Mouse (Mus musculus): ENCODE measurements around the gene Taf1c. TPM values are rescaled to one million over a fixed set of nuclear protein-coding genes. Genes with fewer than 3 reads are reported as not detected.
A peak's percentile ranks its signal among the peaks of the same experiment; 100 is the strongest.

Gene Taf1c
- polyA plus RNA-seq, 1 experiment from 2014 or later = 7.9 TPM

- H3K4me2 ChIP-seq (ENCODE audit: low read depth, low read length) = no peak overlapping the region
- DNase-seq (ENCODE audit: low spot score) = no peak
- H3K27me3 ChIP-seq (replicated peaks; ENCODE audit: control insufficient read depth, insufficient read depth, low read length) = no peaks in the 10 kb centered on the region
- no peak overlapping the region for H3K4me3 ChIP-seq (ENCODE audit: low read depth, low read length)
- no peak for ATAC-seq (ENCODE audit: low read depth)
- no peaks in the 10 kb centered on the region for H3K4me1 ChIP-seq (ENCODE audit: control insufficient read depth, insufficient read depth, low read length)
- no peak overlapping the region for H3K27ac ChIP-seq (replicated peaks; ENCODE audit: low read depth, low read length)
- H3K9me3 ChIP-seq (ENCODE audit: control insufficient read depth, low read length) = no peaks in the 10 kb centered on the region
- H3K9ac ChIP-seq (ENCODE audit: low read depth, low read length) = no peak overlapping the region
- no peaks in the 10 kb centered on the region for H3K36me3 ChIP-seq (ENCODE audit: control insufficient read depth, insufficient read depth, low read length)
- WGBS = 62% methylated on average over 6 of the region's 6 CpGs
Observed at GRCm38 (mm10) chr8:119620116-119620840, 15.3 kb upstream of the Taf1c start.

GRCm38 (mm10) chr8:119618887-119619286 lies 13.9 kb upstream of the Taf1c start:
- 65% methylated on average over 5 of the region's 5 CpGs for WGBS
- Histone ChIP-seq H3K36me3 (ENCODE audit: control insufficient read depth, insufficient read depth, low read length) (no peaks in the 10 kb centered on the region), H3K4me1 (ENCODE audit: control insufficient read depth, insufficient read depth, low read length) (no peaks in the 10 kb centered on the region), H3K27ac (replicated peaks; ENCODE audit: low read depth, low read length) (no peak overlapping the region), H3K9me3 (ENCODE audit: control insufficient read depth, low read length) (no peaks in the 10 kb centered on the region), H3K27me3 (replicated peaks; ENCODE audit: control insufficient read depth, insufficient read depth, low read length) (no peaks in the 10 kb centered on the region), H3K9ac (ENCODE audit: low read depth, low read length) (no peak overlapping the region), H3K4me2 (ENCODE audit: low read depth, low read length) (no peak overlapping the region), H3K4me3 (ENCODE audit: low read depth, low read length) (no peak overlapping the region)
- DNase-seq (ENCODE audit: low spot score) = no peak
- no peak for ATAC-seq (ENCODE audit: low read depth)

GRCm38 (mm10) chr8:119617586-119617985 lies 12.6 kb upstream of the Taf1c start:
- Histone ChIP-seq H3K4me1 (ENCODE audit: control insufficient read depth, insufficient read depth, low read length) (no peaks in the 10 kb centered on the region), H3K9ac (ENCODE audit: low read depth, low read length) (no peak overlapping the region), H3K9me3 (ENCODE audit: control insufficient read depth, low read length) (no peaks in the 10 kb centered on the region), H3K4me3 (ENCODE audit: low read depth, low read length) (no peak overlapping the region), H3K27ac (replicated peaks; ENCODE audit: low read depth, low read length) (no peak overlapping the region), H3K36me3 (ENCODE audit: control insufficient read depth, insufficient read depth, low read length) (no peaks in the 10 kb centered on the region), H3K27me3 (replicated peaks; ENCODE audit: control insufficient read depth, insufficient read depth, low read length) (no peaks in the 10 kb centered on the region), H3K4me2 (ENCODE audit: low read depth, low read length) (no peak overlapping the region)
- 89% methylated on average over 5 of the region's 5 CpGs for whole genome bisulfite sequencing
- DNase-seq (ENCODE audit: low spot score) (no peak), ATAC-seq (ENCODE audit: low read depth) (no peak)

GRCm38 (mm10) chr8:119616811-119617210 lies 11.8 kb upstream of the Taf1c start:
- Histone ChIP-seq H3K27me3 (replicated peaks; ENCODE audit: control insufficient read depth, insufficient read depth, low read length) (no peaks in the 10 kb centered on the region), H3K27ac (replicated peaks; ENCODE audit: low read depth, low read length) (no peak overlapping the region), H3K4me2 (ENCODE audit: low read depth, low read length) (no peak overlapping the region), H3K4me1 (ENCODE audit: control insufficient read depth, insufficient read depth, low read length) (no peaks in the 10 kb centered on the region), H3K9ac (ENCODE audit: low read depth, low read length) (no peak overlapping the region), H3K4me3 (ENCODE audit: low read depth, low read length) (no peak overlapping the region), H3K9me3 (ENCODE audit: control insufficient read depth, low read length) (no peaks in the 10 kb centered on the region), H3K36me3 (ENCODE audit: control insufficient read depth, insufficient read depth, low read length) (no peaks in the 10 kb centered on the region)
- WGBS = 92% methylated on average over 4 of the region's 4 CpGs
- ATAC-seq (ENCODE audit: low read depth) (no peak), DNase-seq (ENCODE audit: low spot score) (no peak)

GRCm38 (mm10) chr8:119616358-119616757 lies 11.3 kb upstream of the Taf1c start:
- H3K9ac ChIP-seq (ENCODE audit: low read depth, low read length) = no peak overlapping the region
- H3K27me3 ChIP-seq (replicated peaks; ENCODE audit: control insufficient read depth, insufficient read depth, low read length) = no peaks in the 10 kb centered on the region
- no peak overlapping the region for H3K4me2 ChIP-seq (ENCODE audit: low read depth, low read length)
- H3K9me3 ChIP-seq (ENCODE audit: control insufficient read depth, low read length) = no peaks in the 10 kb centered on the region
- ATAC-seq (ENCODE audit: low read depth) (no peak), DNase-seq (ENCODE audit: low spot score) (no peak)
- H3K27ac ChIP-seq (replicated peaks; ENCODE audit: low read depth, low read length) = no peak overlapping the region
- H3K36me3 ChIP-seq (ENCODE audit: control insufficient read depth, insufficient read depth, low read length) = no peaks in the 10 kb centered on the region
- 70% methylated on average over 5 of the region's 7 CpGs for WGBS
- no peaks in the 10 kb centered on the region for H3K4me1 ChIP-seq (ENCODE audit: control insufficient read depth, insufficient read depth, low read length)
- no peak overlapping the region for H3K4me3 ChIP-seq (ENCODE audit: low read depth, low read length)

GRCm38 (mm10) chr8:119615096-119615495 lies 10.1 kb upstream of the Taf1c start:
- H3K27me3 ChIP-seq (replicated peaks; ENCODE audit: control insufficient read depth, insufficient read depth, low read length) = no peaks in the 10 kb centered on the region
- ATAC-seq (ENCODE audit: low read depth) = no peak
- H3K27ac ChIP-seq (replicated peaks; ENCODE audit: low read depth, low read length) = no peak overlapping the region
- H3K9ac ChIP-seq (ENCODE audit: low read depth, low read length) = no peak overlapping the region
- H3K4me2 ChIP-seq (ENCODE audit: low read depth, low read length) = no peak overlapping the region
- H3K9me3 ChIP-seq (ENCODE audit: control insufficient read depth, low read length) = no peaks in the 10 kb centered on the region
- H3K36me3 ChIP-seq (ENCODE audit: control insufficient read depth, insufficient read depth, low read length) = no peaks in the 10 kb centered on the region
- no peaks in the 10 kb centered on the region for H3K4me1 ChIP-seq (ENCODE audit: control insufficient read depth, insufficient read depth, low read length)
- no peak overlapping the region for H3K4me3 ChIP-seq (ENCODE audit: low read depth, low read length)
- 55% methylated on average over 12 of the region's 14 CpGs for WGBS
- no peak for DNase-seq (ENCODE audit: low spot score)

GRCm38 (mm10) chr8:119612471-119612870 lies 7.4 kb upstream of the Taf1c start, which contains the start of gene Adad2:
TSS of gene Adad2 (plus strand) at chr8:119612747.
- no peaks in the 10 kb centered on the region for H3K27me3 ChIP-seq (replicated peaks; ENCODE audit: control insufficient read depth, insufficient read depth, low read length)
- no peaks in the 10 kb centered on the region for H3K36me3 ChIP-seq (ENCODE audit: control insufficient read depth, insufficient read depth, low read length)
- 79% methylated on average over 26 of the region's 26 CpGs for WGBS
- no peak within 1 kb of the TSS for H3K4me3 ChIP-seq (ENCODE audit: low read depth, low read length)
- ATAC-seq (ENCODE audit: low read depth) (no peak), DNase-seq (ENCODE audit: low spot score) (no peak)
- no peak within 1 kb of the TSS for H3K27ac ChIP-seq (replicated peaks; ENCODE audit: low read depth, low read length)
- H3K4me1 ChIP-seq (ENCODE audit: control insufficient read depth, insufficient read depth, low read length) = no peaks in the 10 kb centered on the region
- peaks cover 4% of the 10 kb centered on the region; the same call in 1 of the 2 replicates for H3K9me3 ChIP-seq (ENCODE audit: control insufficient read depth, low read length)
- H3K4me2 ChIP-seq (ENCODE audit: low read depth, low read length) = no peak within 1 kb of the TSS
- no peak within 1 kb of the TSS for H3K9ac ChIP-seq (ENCODE audit: low read depth, low read length)

GRCm38 (mm10) chr8:119606224-119606623 lies 1.2 kb upstream of the Taf1c start:
- Histone ChIP-seq H3K27ac (replicated peaks; ENCODE audit: low read depth, low read length) (no peak overlapping the region), H3K4me1 (ENCODE audit: control insufficient read depth, insufficient read depth, low read length) (peaks cover 4% of the 10 kb centered on the region; the same call in 1 of the 2 replicates), H3K4me3 (ENCODE audit: low read depth, low read length) (no peak overlapping the region), H3K27me3 (replicated peaks; ENCODE audit: control insufficient read depth, insufficient read depth, low read length) (no peaks in the 10 kb centered on the region), H3K36me3 (ENCODE audit: control insufficient read depth, insufficient read depth, low read length) (peaks cover 16% of the 10 kb centered on the region; the same call in 1 of the 2 replicates), H3K4me2 (ENCODE audit: low read depth, low read length) (no peak overlapping the region), H3K9ac (ENCODE audit: low read depth, low read length) (no peak overlapping the region), H3K9me3 (ENCODE audit: control insufficient read depth, low read length) (peaks cover 4% of the 10 kb centered on the region; the same call in 1 of the 2 replicates)
- ATAC-seq (ENCODE audit: low read depth) (no peak), DNase-seq (ENCODE audit: low spot score) (no peak)
- WGBS = 84% methylated on average over 2 of the region's 2 CpGs

GRCm38 (mm10) chr8:119604398-119604803 lies 621 bp downstream of the Taf1c start:
- H3K27ac ChIP-seq (replicated peaks; ENCODE audit: low read depth, low read length) = no peak overlapping the region
- 40% methylated on average over 12 of the region's 12 CpGs for WGBS

More at GRCm38 (mm10) chr8:119604398-119604803, 621 bp downstream of the Taf1c start:
- peak overlapping the region; percentile 77 for H3K4me2 ChIP-seq (ENCODE audit: low read depth, low read length)
- peak overlapping the region; percentile 83 for H3K9ac ChIP-seq (ENCODE audit: low read depth, low read length)
- DNase-seq (ENCODE audit: low spot score) = no peak
- no peak for ATAC-seq (ENCODE audit: low read depth)
- H3K9me3 ChIP-seq (ENCODE audit: control insufficient read depth, low read length) = peaks cover 4% of the 10 kb centered on the region; the same call in 1 of the 2 replicates
- peaks cover 33% of the 10 kb centered on the region for H3K36me3 ChIP-seq (ENCODE audit: control insufficient read depth, insufficient read depth, low read length)
- no peaks in the 10 kb centered on the region for H3K27me3 ChIP-seq (replicated peaks; ENCODE audit: control insufficient read depth, insufficient read depth, low read length)
- H3K4me1 ChIP-seq (ENCODE audit: control insufficient read depth, insufficient read depth, low read length) = peaks cover 4% of the 10 kb centered on the region; the same call in 1 of the 2 replicates
- H3K4me3 ChIP-seq (ENCODE audit: low read depth, low read length) = peak overlapping the region; percentile 74
